Mouse (Mus musculus): ENCODE results near the gene Atxn2.
A peak's percentile ranks its signal among the peaks of the same experiment; 100 is the strongest.
"Not testable (repeated sequence)": the region's sequence is repeated elsewhere in the genome, so short reads cannot be mapped to it uniquely, and the experiment has no call there.

Atxn2 gene

GRCm38 (mm10) chr5:121710851-121711173 is 325 bp upstream of the Atxn2 start:
- peak in 1 of 2 experiments; percentile 60 for DNase-seq (ENCODE audit: low spot score in 2 of 2)

- no peak for DNase-seq (ENCODE audit: low spot score in 2 of 2)
Measured at GRCm38 (mm10) chr5:121711928-121712231, 743 bp downstream of the Atxn2 start.

DNA sequence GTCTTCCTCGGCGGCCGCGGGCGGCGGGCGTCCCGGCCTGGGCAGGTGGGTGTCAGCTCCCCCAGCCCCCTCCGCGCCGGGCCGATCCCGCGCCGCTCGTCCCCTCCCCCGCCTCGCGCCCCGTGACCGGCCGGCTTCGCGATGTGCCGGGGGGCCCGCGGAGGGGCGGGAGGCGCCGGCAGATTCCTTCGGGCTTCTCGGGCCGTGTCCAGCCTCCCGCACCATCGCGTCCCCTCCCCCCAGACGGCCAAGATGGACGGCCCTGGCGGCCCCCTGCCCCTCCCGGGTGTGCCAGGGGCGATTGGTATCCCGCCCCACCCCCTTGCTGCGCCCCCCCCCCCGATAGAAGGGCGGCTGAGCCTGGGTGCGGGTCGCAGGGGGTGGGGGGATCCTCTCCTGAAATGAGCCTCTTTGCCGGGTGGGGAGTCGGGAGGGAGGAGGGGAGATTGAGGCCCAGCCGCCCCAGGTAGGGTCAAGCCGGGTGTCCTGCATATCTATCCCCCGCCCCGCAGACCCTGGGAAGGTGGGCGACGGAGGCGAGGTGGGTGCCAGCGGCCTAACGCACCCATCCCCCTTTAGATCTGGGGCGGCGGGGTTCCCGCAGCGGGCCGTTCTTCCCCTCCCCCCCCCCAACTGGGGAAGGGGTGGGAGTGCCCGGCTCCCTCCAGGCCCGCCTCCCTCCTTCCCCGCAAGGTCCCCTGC is 1.2 kb downstream of the Atxn2 start:
- peak; percentile 23 to 26 for DNase-seq (ENCODE audit: low spot score in 2 of 2)

DNA sequence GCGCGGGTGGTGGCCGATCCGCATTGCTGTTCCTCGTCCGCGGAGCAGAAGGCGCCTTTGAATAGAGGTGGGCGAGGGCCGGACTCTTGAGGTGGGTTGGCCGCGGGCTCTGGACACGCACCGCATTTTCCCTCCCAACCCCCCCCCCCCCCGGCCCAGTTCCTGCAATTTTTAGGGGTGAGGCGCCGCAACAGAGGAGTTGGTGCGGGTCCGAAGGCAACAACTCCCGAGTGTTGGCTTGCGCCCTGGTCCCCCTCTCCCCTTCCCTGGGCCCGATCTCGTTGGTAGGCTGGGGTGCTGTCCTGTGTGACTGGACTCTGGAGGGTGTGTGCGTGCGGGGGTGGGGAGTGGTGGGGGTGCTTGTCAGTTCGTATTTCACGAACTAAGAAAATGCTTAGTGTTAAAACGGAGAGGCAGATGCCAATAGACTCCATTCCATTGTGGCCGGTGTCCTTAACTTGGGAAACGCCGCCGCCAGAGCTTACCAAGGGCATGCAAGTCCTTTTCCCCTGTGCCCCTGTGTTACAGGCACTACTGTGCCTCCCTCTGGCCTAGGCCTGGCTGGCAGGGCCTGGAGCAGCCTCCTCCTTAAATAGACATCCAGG is 1.9 kb downstream of the Atxn2 start:
- DNase-seq (ENCODE audit: low spot score in 2 of 2): peak; percentile 6 to 18

DNA sequence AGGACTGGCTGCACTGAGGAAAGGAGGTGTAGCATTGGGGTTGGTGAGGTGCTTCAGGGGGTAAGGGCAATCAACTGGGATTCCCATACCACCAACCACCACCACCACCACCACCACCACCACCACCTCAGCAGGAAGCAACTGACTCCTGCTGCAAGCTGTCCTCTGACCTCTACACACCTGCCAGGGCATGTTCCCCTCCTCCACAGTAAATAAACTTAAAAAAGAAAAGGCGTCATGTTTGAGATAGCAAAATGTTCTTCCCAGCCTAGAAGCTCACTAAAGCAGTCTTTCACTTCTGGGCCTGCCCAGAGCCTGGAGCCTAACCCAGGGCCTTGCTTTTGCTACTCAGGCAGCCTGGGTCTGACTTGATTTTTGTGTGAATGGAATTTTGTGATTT is 3.2 kb downstream of the Atxn2 start:
- peak; percentile 13 to 23 for DNase-seq (ENCODE audit: low spot score in 2 of 2)

- no peak for DNase-seq (ENCODE audit: low spot score in 2 of 2)
Measured at GRCm38 (mm10) chr5:121714928-121715327, 3.8 kb downstream of the Atxn2 start.

- no peak for DNase-seq (ENCODE audit: low spot score in 2 of 2)
Measured at GRCm38 (mm10) chr5:121718462-121718861, 7.3 kb downstream of the Atxn2 start.

GRCm38 (mm10) chr5:121720888-121721585 is 9.9 kb downstream of the Atxn2 start:
- DNase-seq (ENCODE audit: low spot score in 2 of 2): no peak

GRCm38 (mm10) chr5:121721841-121722240 is 10.7 kb downstream of the Atxn2 start:
- DNase-seq (ENCODE audit: low spot score in 2 of 2): no peak

GRCm38 (mm10) chr5:121724678-121725077 is 13.5 kb downstream of the Atxn2 start:
- DNase-seq (ENCODE audit: low spot score in 2 of 2): no peak

DNA sequence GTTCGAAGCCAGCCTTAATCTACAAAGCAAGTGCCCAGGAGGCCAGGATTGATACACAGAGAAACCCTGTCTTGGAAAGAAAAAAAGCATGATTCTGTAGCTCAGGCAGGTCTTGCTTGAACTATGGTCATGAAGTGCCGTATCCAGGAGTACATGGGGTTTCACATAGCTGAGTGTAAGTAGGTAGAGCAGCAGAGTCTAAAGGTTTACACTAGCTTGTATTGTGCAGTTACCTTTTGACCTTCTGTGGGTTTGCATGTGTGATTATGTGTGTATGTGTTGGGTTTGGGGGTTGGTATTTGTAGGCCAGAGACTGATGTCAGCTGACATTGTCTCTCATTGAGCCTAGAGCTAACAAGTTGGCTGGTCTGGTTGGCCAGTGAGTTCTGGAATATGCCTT is 18.9 kb downstream of the Atxn2 start:
- DNase-seq (ENCODE audit: low spot score in 2 of 2): no peak

DNA sequence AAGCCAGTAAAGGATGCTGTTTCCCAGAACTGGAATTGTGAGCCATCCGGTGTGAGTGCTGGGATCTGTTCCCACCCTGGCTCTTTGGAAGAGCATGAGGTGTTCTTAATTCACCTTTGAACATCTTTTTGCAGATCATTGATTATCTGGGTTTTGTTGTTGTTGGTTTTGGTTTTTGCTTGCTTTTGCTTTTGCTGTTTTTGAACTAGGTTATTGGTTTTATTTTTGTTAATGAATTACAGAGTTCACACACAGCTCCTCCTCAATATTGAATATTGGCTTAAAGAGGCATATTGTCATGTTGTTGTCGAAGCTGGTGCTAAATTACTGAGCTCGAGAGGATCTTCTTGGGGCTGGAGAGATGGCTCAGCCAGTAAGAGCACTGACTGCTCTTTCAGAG is 25.5 kb downstream of the Atxn2 start:
- no peak for DNase-seq (ENCODE audit: low spot score in 2 of 2)

DNA sequence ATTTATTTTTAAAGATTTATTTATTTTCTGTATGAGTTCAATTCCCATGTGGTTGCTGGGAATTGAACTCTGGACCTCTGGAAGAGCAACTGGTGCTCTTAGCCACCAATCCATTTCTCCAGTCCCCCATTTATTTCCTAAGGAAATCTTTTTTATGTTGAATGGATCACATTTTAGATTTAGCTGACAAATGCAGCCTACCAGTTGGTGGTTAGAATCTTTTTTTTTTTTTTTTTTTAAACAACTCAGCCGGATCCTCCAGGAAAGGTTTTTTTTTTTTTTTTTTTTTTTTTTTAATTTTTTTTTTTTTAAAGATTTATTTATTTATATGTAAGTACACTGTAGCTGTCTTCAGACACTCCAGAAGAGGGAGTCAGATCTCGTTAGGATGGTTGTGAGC is 27.0 kb downstream of the Atxn2 start:
- not testable (repeated sequence) for DNase-seq (ENCODE audit: low spot score in 2 of 2)

- no peak for DNase-seq (ENCODE audit: low spot score in 2 of 2)
Measured at GRCm38 (mm10) chr5:121738576-121739191, 27.5 kb downstream of the Atxn2 start.

- DNase-seq (ENCODE audit: low spot score in 2 of 2): no peak
Measured at GRCm38 (mm10) chr5:121740516-121740915, 29.4 kb downstream of the Atxn2 start.

GRCm38 (mm10) chr5:121742915-121743314 is 31.8 kb downstream of the Atxn2 start:
- DNase-seq (ENCODE audit: low spot score in 2 of 2): no peak

GRCm38 (mm10) chr5:121747884-121748594 is 36.9 kb downstream of the Atxn2 start:
- not testable (repeated sequence) for DNase-seq (ENCODE audit: low spot score in 2 of 2)

GRCm38 (mm10) chr5:121749633-121750032 is 38.5 kb downstream of the Atxn2 start:
- no peak for DNase-seq (ENCODE audit: low spot score in 2 of 2)

- DNase-seq (ENCODE audit: low spot score in 2 of 2): no peak
Measured at GRCm38 (mm10) chr5:121757900-121758299, 46.8 kb downstream of the Atxn2 start.

- no peak for DNase-seq (ENCODE audit: low spot score in 2 of 2)
Measured at GRCm38 (mm10) chr5:121758341-121758740, 47.2 kb downstream of the Atxn2 start.

DNA sequence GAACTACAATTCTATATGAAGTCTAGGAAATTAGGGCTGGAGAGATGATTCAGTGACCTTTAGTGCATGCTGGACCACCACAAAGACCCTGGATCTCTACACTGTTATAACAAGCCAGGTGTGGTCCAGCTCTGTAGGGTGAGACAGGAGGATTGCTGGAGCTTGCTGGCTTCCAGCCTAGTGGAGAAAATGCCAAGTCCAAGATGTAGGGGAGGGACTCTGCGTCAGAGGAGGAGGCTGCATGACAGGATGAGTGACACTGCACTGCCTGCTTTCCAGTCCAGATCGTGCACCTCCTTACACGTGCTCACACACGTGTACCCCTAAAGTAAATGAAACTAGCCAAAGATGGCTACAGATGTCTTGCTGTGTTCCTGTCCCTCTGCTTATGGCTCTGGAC is 48.8 kb downstream of the Atxn2 start:
- no peak for DNase-seq (ENCODE audit: low spot score in 2 of 2)

DNA sequence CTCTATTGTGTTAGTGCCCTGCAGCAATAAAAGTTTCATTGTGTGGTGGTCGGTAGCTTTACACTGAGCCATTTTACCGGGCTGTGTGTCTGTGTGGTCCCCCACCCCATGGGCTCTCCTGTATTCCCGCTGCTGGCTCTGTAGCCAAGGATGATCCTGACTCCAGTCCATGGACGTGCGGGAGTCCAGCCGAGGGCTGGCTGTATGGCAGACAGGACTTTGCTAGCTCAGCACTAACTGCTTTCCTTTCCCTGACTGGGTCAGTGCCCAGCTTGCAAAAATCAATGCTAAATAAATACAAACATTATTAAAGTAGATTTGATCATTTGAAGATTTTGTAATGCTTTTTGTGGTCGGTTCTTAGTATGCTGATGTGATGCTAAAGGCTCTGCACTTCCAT is 50.3 kb downstream of the Atxn2 start:
- DNase-seq (ENCODE audit: low spot score in 2 of 2): no peak
